Mouse (Mus musculus): ENCODE results near the gene Trpc2. TPM values are rescaled to one million over a fixed set of nuclear protein-coding genes. Genes with fewer than 3 reads are reported as not detected.

The Trpc2 gene
- polyA plus RNA-seq, 1 experiment from 2014 or later = 0.10 TPM

GRCm38 (mm10) chr7:102099760-102100661, 17.1 kb downstream of the Trpc2 start:
- peak overlapping the region; percentile 57 for H3K4me2 ChIP-seq (ENCODE audit: low read depth, low read length)
- no peaks in the 10 kb centered on the region for H3K27me3 ChIP-seq (ENCODE audit: control insufficient read depth, insufficient read depth, low read depth, low read length)
- H3K4me3 ChIP-seq (ENCODE audit: low read length) = peak overlapping the region; percentile 40
- H3K36me3 ChIP-seq (ENCODE audit: control insufficient read depth, insufficient read depth, low read length) = no peaks in the 10 kb centered on the region
- H3K9me3 ChIP-seq (ENCODE audit: control insufficient read depth, low read length) = no peaks in the 10 kb centered on the region
- peaks cover 17% of the 10 kb centered on the region for H3K4me1 ChIP-seq (replicated peaks; ENCODE audit: control insufficient read depth, insufficient read depth, low read length)
- H3K9ac ChIP-seq (ENCODE audit: low read length) = peak overlapping the region; percentile 58
- peak; percentile 80 for ATAC-seq (ENCODE audit: low read depth)
- WGBS = 4% methylated on average over 30 of the region's 30 CpGs
- no peak overlapping the region for H3K27ac ChIP-seq (ENCODE audit: low read length)

- peaks cover 17% of the 10 kb centered on the region for H3K4me1 ChIP-seq (replicated peaks; ENCODE audit: control insufficient read depth, insufficient read depth, low read length)
- no peak overlapping the region for H3K9ac ChIP-seq (ENCODE audit: low read length)
Measured at GRCm38 (mm10) chr7:102100868-102101267, 18.0 kb downstream of the Trpc2 start.

GRCm38 (mm10) chr7:102101487-102101886, 18.6 kb downstream of the Trpc2 start, which contains the start of gene Art1:
Art1 (plus strand) TSS chr7:102101743.
- H3K4me1 ChIP-seq (replicated peaks; ENCODE audit: control insufficient read depth, insufficient read depth, low read length) = peaks cover 17% of the 10 kb centered on the region
- H3K27me3 ChIP-seq (ENCODE audit: control insufficient read depth, insufficient read depth, low read depth, low read length) = no peaks in the 10 kb centered on the region
- H3K9me3 ChIP-seq (ENCODE audit: control insufficient read depth, low read length) = no peaks in the 10 kb centered on the region
- no peak for ATAC-seq (ENCODE audit: low read depth)
- WGBS = 57% methylated on average over 5 of the region's 5 CpGs
- H3K9ac ChIP-seq (ENCODE audit: low read length) = no peak within 1 kb of the TSS
- H3K4me3 ChIP-seq (ENCODE audit: low read length) = no peak within 1 kb of the TSS
- H3K36me3 ChIP-seq (ENCODE audit: control insufficient read depth, insufficient read depth, low read length) = no peaks in the 10 kb centered on the region
- no peak within 1 kb of the TSS for H3K27ac ChIP-seq (ENCODE audit: low read length)
- H3K4me2 ChIP-seq (ENCODE audit: low read depth, low read length) = peak within 1 kb of the TSS; percentile 57; the same call in 1 of the 2 replicates

More at GRCm38 (mm10) chr7:102100868-102101267, 18.0 kb downstream of the Trpc2 start:
- no peak overlapping the region for H3K4me2 ChIP-seq (ENCODE audit: low read depth, low read length)
- H3K36me3 ChIP-seq (ENCODE audit: control insufficient read depth, insufficient read depth, low read length) = no peaks in the 10 kb centered on the region
- H3K9me3 ChIP-seq (ENCODE audit: control insufficient read depth, low read length) = no peaks in the 10 kb centered on the region
- no peak overlapping the region for H3K27ac ChIP-seq (ENCODE audit: low read length)
- WGBS = 60% methylated on average over 5 of the region's 5 CpGs
- no peaks in the 10 kb centered on the region for H3K27me3 ChIP-seq (ENCODE audit: control insufficient read depth, insufficient read depth, low read depth, low read length)
- no peak for ATAC-seq (ENCODE audit: low read depth)
- H3K4me3 ChIP-seq (ENCODE audit: low read length) = no peak overlapping the region

- Histone ChIP-seq H3K4me1 (replicated peaks; ENCODE audit: control insufficient read depth, insufficient read depth, low read length) (peaks cover 22% of the 10 kb centered on the region), H3K36me3 (ENCODE audit: control insufficient read depth, insufficient read depth, low read length) (no peaks in the 10 kb centered on the region), H3K4me2 (ENCODE audit: low read depth, low read length) (no peak overlapping the region), H3K9ac (ENCODE audit: low read length) (no peak overlapping the region), H3K27ac (ENCODE audit: low read length) (no peak overlapping the region), H3K27me3 (ENCODE audit: control insufficient read depth, insufficient read depth, low read depth, low read length) (no peaks in the 10 kb centered on the region), H3K9me3 (ENCODE audit: control insufficient read depth, low read length) (no peaks in the 10 kb centered on the region), H3K4me3 (ENCODE audit: low read length) (no peak overlapping the region)
- ATAC-seq (ENCODE audit: low read depth) = no peak
- 41% methylated on average over 8 of the region's 8 CpGs for WGBS
Measured at GRCm38 (mm10) chr7:102102241-102102640, 19.3 kb downstream of the Trpc2 start.

- WGBS = 36% methylated on average over 6 of the region's 6 CpGs
- Histone ChIP-seq H3K4me1 (replicated peaks; ENCODE audit: control insufficient read depth, insufficient read depth, low read length) (peaks cover 22% of the 10 kb centered on the region), H3K27me3 (ENCODE audit: control insufficient read depth, insufficient read depth, low read depth, low read length) (no peaks in the 10 kb centered on the region)
Measured at GRCm38 (mm10) chr7:102102696-102103095, 19.8 kb downstream of the Trpc2 start.

GRCm38 (mm10) chr7:102103555-102103954, 20.6 kb downstream of the Trpc2 start:
- H3K9ac ChIP-seq (ENCODE audit: low read length) = no peak overlapping the region
- H3K4me3 ChIP-seq (ENCODE audit: low read length) = no peak overlapping the region
- no peaks in the 10 kb centered on the region for H3K36me3 ChIP-seq (ENCODE audit: control insufficient read depth, insufficient read depth, low read length)
- no peaks in the 10 kb centered on the region for H3K27me3 ChIP-seq (ENCODE audit: control insufficient read depth, insufficient read depth, low read depth, low read length)
- ATAC-seq (ENCODE audit: low read depth) = no peak
- H3K9me3 ChIP-seq (ENCODE audit: control insufficient read depth, low read length) = no peaks in the 10 kb centered on the region
- no peak overlapping the region for H3K27ac ChIP-seq (ENCODE audit: low read length)
- H3K4me2 ChIP-seq (ENCODE audit: low read depth, low read length) = no peak overlapping the region
- 72% methylated on average over 2 of the region's 2 CpGs for WGBS
- H3K4me1 ChIP-seq (replicated peaks; ENCODE audit: control insufficient read depth, insufficient read depth, low read length) = peaks cover 22% of the 10 kb centered on the region

More at GRCm38 (mm10) chr7:102102696-102103095, 19.8 kb downstream of the Trpc2 start:
- no peaks in the 10 kb centered on the region for H3K36me3 ChIP-seq (ENCODE audit: control insufficient read depth, insufficient read depth, low read length)
- no peaks in the 10 kb centered on the region for H3K9me3 ChIP-seq (ENCODE audit: control insufficient read depth, low read length)
- H3K4me2 ChIP-seq (ENCODE audit: low read depth, low read length) = no peak overlapping the region
- no peak for ATAC-seq (ENCODE audit: low read depth)
- H3K9ac ChIP-seq (ENCODE audit: low read length) = no peak overlapping the region
- H3K4me3 ChIP-seq (ENCODE audit: low read length) = no peak overlapping the region
- H3K27ac ChIP-seq (ENCODE audit: low read length) = no peak overlapping the region

- Histone ChIP-seq H3K27ac (ENCODE audit: low read length) (no peak overlapping the region), H3K36me3 (ENCODE audit: control insufficient read depth, insufficient read depth, low read length) (no peaks in the 10 kb centered on the region), H3K27me3 (ENCODE audit: control insufficient read depth, insufficient read depth, low read depth, low read length) (no peaks in the 10 kb centered on the region), H3K9me3 (ENCODE audit: control insufficient read depth, low read length) (no peaks in the 10 kb centered on the region), H3K4me3 (ENCODE audit: low read length) (no peak overlapping the region), H3K4me1 (replicated peaks; ENCODE audit: control insufficient read depth, insufficient read depth, low read length) (peaks cover 22% of the 10 kb centered on the region), H3K4me2 (ENCODE audit: low read depth, low read length) (no peak overlapping the region), H3K9ac (ENCODE audit: low read length) (no peak overlapping the region)
- peak; percentile 42; the same call in 1 of the 2 replicates for ATAC-seq (ENCODE audit: low read depth)
- WGBS = 49% methylated on average over 5 of the region's 5 CpGs
Measured at GRCm38 (mm10) chr7:102104126-102104525, 21.2 kb downstream of the Trpc2 start.

GRCm38 (mm10) chr7:102106700-102107141, 23.8 kb downstream of the Trpc2 start:
- H3K9ac ChIP-seq (ENCODE audit: low read length) = peak overlapping the region; percentile 63
- no peaks in the 10 kb centered on the region for H3K27me3 ChIP-seq (ENCODE audit: control insufficient read depth, insufficient read depth, low read depth, low read length)
- H3K9me3 ChIP-seq (ENCODE audit: control insufficient read depth, low read length) = no peaks in the 10 kb centered on the region
- no peaks in the 10 kb centered on the region for H3K36me3 ChIP-seq (ENCODE audit: control insufficient read depth, insufficient read depth, low read length)
- H3K4me2 ChIP-seq (ENCODE audit: low read depth, low read length) = peak overlapping the region; percentile 67
- H3K4me1 ChIP-seq (replicated peaks; ENCODE audit: control insufficient read depth, insufficient read depth, low read length) = peaks cover 5% of the 10 kb centered on the region; the same call in 1 of the 2 replicates
- WGBS = 14% methylated on average over 23 of the region's 23 CpGs
- no peak overlapping the region for H3K27ac ChIP-seq (ENCODE audit: low read length)
- peak overlapping the region; percentile 38 for H3K4me3 ChIP-seq (ENCODE audit: low read length)
- ATAC-seq (ENCODE audit: low read depth) = peak; percentile 37

GRCm38 (mm10) chr7:102108206-102108605, 25.3 kb downstream of the Trpc2 start:
- Histone ChIP-seq H3K36me3 (ENCODE audit: control insufficient read depth, insufficient read depth, low read length) (no peaks in the 10 kb centered on the region), H3K9me3 (ENCODE audit: control insufficient read depth, low read length) (no peaks in the 10 kb centered on the region), H3K27ac (ENCODE audit: low read length) (no peak overlapping the region), H3K9ac (ENCODE audit: low read length) (no peak overlapping the region), H3K27me3 (ENCODE audit: control insufficient read depth, insufficient read depth, low read depth, low read length) (no peaks in the 10 kb centered on the region), H3K4me3 (ENCODE audit: low read length) (no peak overlapping the region), H3K4me1 (replicated peaks; ENCODE audit: control insufficient read depth, insufficient read depth, low read length) (peaks cover 5% of the 10 kb centered on the region; the same call in 1 of the 2 replicates), H3K4me2 (ENCODE audit: low read depth, low read length) (no peak overlapping the region)
- no peak for ATAC-seq (ENCODE audit: low read depth)
- WGBS = 83% methylated on average over 1 of the region's 1 CpGs
